Mouse (Mus musculus): Measurements from ENCODE around the gene Map9.

GRCm38 (mm10) chr3:82435351-82435750 lies 77.5 kb downstream of the Map9 start:
- TF ChIP-seq CTCF (IDR thresholded peaks at IDR 0.05; ENCODE audit: borderline replicate concordance, control insufficient read depth, extremely low read depth, insufficient read depth, low read length, poor library complexity) (no peak), POLR2A (IDR thresholded peaks at IDR 0.05; ENCODE audit: control insufficient read depth, extremely low read depth, insufficient read depth, low read length, poor library complexity) (no peak)

Data from thymus, adult 2 months (tissue).